Mouse (Mus musculus): Measurements from ENCODE around the gene Izumo1.

DNA sequence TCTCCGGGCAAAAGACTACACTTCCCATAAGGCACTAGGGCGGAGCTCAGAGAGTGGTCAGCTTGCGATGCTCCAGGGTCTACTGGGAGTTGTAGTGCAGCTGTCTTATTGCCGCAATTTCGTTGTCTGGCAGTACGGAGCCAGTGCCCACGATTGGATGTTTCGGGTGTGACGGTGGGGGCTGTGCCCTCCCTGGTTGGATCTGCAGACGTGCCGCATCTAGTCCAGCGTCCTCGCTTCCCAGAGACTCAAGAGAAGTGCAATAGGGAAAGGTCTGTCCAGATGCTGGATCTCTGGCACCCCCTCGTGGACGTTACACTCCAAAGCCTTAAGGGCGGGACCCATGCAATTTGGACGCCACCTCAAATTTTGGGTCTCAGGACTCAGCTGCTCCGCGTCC is 32.4 kb upstream of the Izumo1 start:
- no peak for TF ChIP-seq POLR2A (IDR thresholded peaks at IDR 0.05; ENCODE audit: borderline replicate concordance, extremely low read depth, insufficient read depth, insufficient read length, poor library complexity, severe bottlenecking)
- TF ChIP-seq CTCF (IDR thresholded peaks at IDR 0.05; ENCODE audit: borderline replicate concordance, extremely low read depth, insufficient read depth, insufficient read length) = peak; percentile 90
